Mouse (Mus musculus) megakaryocyte, embryonic 14.5 days (primary cell): ENCODE results near the gene Krt35.

Experiments used
- FLI1 ChIP-seq: IDR thresholded peaks from 2 replicates; pipeline ENCODE4 v1.6.1; 2012; ENCODE audit warnings: low read length, inconsistent platforms, mixed read lengths
- GATA1 ChIP-seq: IDR thresholded peaks from 3 replicates; pipeline ENCODE4 v1.6.1; 2012; ENCODE audit warnings: mixed read lengths, low read length, inconsistent platforms, borderline replicate concordance

- TF ChIP-seq GATA1 (no peak), FLI1 (no peak)
Observed at GRCm38 (mm10) chr11:100113742-100114029, 17.6 kb upstream of the Krt35 start.
